Mouse (Mus musculus) heart, postnatal 36 days (tissue): ENCODE results near the gene Rhbdf1. TPM values are rescaled to one million over a fixed set of nuclear protein-coding genes. Genes with fewer than 3 reads are reported as not detected.

Source experiments
- DNase-seq, 2 experiments: peaks; one replicate each; pipeline ENCODE4 v3.0.0; 2021 to 2022
- intact Hi-C: fragments of 180-260 bp; cut with DNase I; formaldehyde crosslinking; loops from one replicate; pipeline ENCODE4 v1.15.1; 2025
- total RNA-seq, 2 experiments: library from RNA; stranded (reverse); gene quantifications; 2 replicates each; pipeline ENCODE4 v1.2.3; 2021

Rhbdf1 gene
- total RNA-seq, 2 experiments from 2014 or later = 24.3 to 25.1 TPM

DNA sequence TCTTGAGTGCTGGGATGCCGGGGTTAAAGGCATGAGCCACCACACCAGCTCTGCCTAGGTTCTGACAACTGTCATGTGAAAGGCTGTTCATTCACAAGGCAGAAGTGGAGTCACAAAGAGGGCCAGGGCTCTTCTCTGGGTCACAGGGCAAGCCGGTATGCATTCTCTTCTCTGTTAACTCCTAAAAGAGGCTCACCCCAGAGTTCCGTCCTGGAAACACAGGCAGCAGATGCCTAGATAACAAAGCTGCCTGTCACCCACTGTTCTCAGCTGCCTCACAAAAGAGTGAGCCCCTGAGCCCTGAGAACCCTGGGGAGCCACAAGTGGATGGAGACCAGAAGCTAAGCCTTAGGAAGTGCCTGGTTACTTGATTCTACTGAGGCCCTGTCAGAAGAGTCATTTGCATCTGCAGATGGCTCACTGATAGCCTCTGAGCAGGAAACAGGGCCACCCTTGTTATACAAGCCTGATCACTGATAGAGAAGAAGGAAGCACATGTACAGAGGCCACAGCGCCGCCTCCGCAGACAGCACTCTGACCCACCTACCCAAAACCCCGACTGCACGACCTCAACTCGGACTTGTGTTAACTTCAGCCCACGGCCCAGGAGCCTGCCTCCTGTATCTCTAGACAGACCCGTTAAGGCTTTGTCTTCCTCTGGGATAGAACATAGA lies 26.1 kb downstream of the Rhbdf1 start:
- intact Hi-C loops = no loop called here

DNA sequence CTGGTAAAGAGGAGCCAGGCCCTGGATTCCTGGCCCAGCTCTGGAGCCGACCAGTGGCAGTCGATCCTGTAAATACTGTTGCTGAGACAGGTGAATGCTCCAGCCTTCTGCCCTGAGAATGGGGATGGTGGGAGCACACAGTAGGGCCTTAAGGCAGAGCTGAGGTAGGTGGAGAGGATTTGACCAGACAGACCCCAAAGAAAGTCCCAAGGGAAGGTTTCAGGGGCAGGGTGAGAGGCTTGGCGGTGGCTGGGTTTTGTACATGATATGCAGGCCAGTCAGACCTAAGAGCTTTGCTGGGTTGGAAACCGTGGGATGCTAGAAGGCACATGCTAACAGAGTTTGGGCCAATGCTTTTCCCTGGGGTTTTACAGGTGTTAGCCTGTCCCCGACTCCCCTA lies 27.5 kb downstream of the Rhbdf1 start:
- no peak for DNase-seq
- intact Hi-C loops = no loop called here

More for the DNA sequence above, 26.1 kb downstream of the Rhbdf1 start:
- DNase-seq = no peak

DNA sequence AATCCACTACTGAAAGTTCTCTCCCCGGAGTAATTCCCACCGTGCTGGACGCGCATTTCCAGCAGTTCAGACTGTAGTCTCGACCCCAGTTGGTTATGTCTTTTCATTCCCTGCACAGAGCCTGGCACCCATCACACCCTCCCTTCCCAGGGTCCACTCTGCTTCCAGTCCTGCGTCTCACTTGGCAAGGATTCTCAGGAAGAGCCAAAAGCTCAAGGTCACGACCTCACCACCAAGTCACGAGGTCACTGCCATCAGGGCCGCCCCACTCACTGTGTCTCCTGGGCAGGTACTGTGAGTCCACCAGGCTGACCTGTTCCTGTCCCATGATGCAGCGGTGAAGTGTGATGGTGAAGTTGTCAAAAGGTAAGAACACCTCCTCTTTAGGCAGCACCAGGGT lies 28.0 kb downstream of the Rhbdf1 start:
- intact Hi-C loops = no loop called here
- DNase-seq = no peak

DNA sequence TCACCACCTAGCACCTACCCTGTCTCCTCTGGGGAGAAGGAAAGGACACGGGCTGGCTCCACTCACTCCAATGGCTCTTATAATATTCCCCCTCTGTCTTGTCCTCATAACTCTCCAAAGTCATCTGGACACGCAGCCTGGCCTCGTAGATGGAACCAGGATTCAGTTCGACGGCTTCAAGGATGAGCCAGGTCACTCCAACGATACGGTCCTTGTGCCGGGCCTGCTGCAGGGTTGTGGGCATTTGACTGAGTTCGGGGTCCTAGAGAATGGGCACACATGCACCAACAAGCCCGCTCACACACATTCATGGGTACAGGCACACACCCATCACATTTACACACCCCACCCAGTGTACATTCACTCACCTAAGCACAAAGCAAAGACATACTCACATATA lies 28.9 kb downstream of the Rhbdf1 start:
- no peak for DNase-seq
- intact Hi-C loops = no loop called here

DNA sequence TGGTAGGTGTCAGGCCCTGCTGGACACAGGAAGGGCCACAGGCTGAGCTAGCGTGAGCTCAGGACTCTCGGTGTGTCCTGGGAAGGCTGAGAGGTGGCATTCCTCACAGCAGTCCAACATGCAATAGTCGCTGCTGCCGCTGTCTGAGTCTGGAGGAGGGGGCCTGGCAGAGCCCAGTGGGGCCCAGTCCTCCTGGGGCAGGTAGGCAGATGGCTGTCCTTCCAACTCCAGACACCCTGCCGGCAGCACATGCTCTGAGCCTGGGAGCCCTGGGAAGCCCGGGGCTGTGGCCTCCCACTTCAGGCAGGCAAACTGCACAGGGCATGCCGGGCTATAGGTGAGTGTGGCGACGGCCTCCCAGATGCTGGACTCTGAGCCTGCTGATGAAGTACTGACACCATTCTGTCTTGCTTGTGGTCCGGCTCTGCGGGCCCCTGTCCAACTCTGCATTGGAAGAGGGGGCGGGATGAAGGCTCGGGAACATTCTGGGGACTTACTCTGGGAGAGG lies 31.4 kb downstream of the Rhbdf1 start:
- DNase-seq = no peak
- intact Hi-C loops = no loop called here

DNA sequence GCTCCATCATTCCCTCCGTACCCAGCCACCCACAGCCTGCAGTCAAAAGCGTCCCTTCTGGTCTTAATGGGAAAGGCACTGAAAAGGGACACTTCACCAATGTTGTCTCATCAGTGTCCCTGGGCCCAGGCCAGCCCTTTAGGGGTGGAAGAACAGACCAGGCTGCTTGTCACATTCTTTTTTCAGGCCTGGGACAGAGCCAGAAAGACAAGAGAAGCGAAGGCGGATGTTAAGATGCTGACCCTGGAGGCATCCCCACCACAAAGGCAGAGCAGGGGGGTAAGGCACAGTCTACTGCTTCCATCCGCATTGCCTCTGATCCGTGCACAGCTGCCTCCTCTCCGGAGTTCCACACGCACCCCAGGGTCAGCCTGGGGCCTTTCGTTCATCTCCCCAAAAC lies 32.0 kb downstream of the Rhbdf1 start:
- no peak for DNase-seq
- intact Hi-C loops = no loop called here

DNA sequence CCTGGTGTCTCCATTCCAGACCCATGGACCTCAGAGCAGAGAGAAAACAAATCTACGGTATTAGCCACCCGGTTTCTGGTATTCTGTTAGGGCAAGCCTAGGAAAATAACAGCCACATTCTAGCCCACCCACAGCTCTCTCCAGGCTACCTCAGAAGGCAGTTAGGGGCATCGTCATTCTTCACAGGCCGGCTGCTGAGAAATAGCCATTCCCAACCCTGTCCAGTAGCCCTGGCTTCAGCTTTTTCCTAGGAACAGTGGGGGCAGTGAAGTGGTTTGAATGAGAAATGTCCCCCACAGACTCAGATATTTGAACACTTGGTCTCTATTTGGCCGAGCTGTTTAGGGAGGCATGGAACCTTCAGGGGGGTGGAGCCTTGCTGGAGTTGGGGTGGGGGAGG lies 32.7 kb downstream of the Rhbdf1 start:
- DNase-seq = no peak
- intact Hi-C loops = no loop called here

DNA sequence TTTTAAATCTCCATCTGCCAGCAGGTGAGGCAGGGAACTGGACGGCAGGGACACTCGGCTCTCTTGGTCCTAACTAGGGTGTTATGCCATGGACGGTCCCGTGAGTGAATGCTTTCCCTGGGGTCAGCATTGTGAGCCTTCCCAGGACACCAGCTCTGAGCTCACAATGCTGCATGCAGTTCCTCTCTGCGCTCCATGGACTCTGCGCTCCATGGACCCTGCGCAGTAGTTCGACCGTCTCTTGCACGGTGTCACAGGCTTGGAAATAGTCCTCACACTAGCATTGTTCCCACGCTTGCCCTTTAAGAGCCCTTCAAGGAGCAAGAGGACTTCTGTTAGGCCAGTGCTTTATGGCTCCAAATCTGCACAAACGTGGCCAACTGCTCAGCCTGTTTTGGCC lies 33.2 kb downstream of the Rhbdf1 start:
- DNase-seq = no peak
- intact Hi-C loops = no loop called here

DNA sequence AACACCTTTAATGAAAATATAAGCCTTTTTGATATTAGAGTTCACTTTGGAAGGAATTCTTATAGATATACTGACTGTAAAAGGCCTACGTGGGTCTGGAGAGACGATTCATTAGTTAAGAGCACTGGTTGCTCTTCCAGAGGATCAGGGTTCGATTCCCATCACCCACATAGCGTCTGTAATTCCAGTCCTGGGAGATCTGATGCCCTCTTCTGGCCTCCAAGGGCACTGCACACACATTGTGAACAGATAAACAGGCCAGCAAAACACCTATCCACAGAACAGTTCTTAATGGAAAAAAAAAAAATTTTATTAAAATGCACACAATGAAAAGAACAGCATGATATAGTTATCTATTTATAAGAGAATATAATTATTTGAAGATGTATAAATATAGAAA lies 34.8 kb downstream of the Rhbdf1 start:
- DNase-seq = no peak
- intact Hi-C loops = no loop called here

DNA sequence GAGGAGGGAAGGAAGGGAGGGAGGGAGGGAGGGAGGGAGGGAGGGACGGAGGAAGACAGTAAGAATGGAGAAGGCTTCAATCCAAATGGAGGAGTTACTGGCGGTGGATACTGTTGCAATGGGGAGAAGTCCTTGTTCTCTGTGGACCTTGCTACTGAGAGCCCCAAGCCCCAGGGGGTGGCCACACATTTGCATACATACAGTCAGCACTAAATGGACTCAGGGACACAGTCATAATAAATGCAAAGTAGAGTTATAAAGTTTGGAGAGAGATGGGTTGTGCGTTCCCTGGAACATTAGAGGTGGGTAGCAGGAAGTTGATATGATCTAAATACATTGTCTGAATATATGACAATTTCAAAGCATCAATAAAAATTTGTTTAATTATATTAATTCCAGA lies 36.1 kb downstream of the Rhbdf1 start:
- intact Hi-C loops = no loop called here

DNA sequence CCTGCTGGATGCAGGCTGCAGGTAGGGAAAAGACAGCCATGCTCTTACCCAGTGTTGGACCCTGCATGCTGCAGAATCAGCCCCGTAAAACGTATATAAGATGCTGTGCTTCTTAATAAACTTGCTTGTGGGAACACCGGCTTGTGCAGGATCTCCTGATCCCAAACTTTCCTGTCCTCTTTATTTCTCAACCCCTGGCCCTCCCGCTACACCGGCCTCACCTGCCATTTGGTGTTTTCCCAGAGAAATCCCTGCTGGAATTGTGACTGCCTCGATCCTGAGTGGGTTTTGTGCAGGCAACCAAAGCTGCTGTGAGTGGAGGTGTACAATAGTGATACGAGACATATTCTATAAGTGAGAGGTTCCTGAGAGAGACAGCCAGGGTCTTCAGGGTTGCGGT lies 37.6 kb downstream of the Rhbdf1 start:
- intact Hi-C loops = loop anchor here (5.0 kb wide), 1 partner anchor 118 kb away; the partner anchor contains the start of gene Hbq1a
- no peak for DNase-seq

More for the DNA sequence above, 36.1 kb downstream of the Rhbdf1 start:
- DNase-seq = no peak

DNA sequence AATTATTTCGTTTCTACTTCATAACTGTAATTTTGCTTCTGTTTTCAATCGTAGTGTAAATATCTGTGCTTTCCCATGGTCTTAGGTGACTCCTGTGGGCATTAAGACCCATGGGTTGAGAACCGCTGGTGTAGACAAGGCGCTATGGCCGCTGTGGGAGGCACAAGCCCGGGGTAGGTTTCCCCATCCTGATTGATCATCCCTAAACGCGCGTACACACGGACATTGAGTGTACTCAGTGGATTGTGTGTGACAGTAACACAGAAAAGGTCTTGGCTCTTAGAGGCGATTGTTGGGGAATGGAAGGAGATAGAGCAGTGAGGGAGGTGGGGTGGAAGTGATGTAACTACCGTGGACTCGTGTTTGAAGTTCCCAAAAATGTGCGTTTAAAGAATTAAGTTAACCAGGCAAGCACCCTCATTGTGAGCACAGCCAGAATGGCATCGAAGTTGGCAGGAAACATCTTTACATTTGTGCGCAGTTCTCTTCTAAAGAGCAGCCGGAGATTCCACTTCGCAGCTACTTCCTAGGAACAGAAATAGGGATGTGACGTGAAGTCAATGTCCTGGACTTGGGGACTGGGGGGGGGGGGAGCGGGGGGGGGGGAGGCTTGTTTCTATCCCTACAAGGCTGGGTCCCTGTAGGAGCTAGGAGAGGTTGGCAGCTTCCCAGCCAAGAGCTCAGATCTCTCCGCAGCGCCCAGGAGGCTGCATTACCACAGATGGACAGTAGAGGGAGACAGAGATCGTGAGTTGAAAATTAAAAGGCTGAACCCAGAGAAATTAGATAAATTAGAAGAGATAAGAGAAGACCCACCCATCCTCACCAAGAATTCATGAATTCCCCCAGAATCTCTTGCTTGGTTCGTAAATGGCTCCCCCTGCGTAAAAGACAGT lies 39.9 kb downstream of the Rhbdf1 start:
- intact Hi-C loops = loop anchor here (1.0 to 5.0 kb wide), 4 partner anchors 56 to 143 kb away; partner anchors contain the start of genes Hbq1a and Hbq1b
- DNase-seq = peak; percentile 86 to 88

DNA sequence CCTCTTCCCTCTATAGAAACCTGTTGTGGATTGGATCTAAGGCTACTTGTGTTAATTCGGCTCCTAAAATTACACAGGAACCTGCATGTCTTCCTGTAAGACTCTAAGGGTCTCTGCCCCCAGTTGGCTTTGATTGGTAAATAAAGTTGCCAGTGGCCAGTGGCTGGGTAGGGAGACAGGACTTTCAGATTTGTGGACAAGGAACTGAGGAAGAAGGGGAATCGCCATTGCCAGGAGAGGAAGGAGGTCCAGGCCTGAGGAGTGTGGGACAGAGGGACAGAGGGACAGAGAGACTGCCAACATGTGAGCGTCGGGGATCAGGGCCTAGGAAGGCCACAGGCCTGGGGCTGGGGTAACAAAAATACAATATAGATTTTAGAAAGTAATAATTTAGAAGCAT lies 40.9 kb downstream of the Rhbdf1 start:
- DNase-seq = no peak
- intact Hi-C loops = loop anchor here (5.0 kb wide), 1 partner anchor 121 kb away; the partner anchor contains the start of gene Hbq1a

DNA sequence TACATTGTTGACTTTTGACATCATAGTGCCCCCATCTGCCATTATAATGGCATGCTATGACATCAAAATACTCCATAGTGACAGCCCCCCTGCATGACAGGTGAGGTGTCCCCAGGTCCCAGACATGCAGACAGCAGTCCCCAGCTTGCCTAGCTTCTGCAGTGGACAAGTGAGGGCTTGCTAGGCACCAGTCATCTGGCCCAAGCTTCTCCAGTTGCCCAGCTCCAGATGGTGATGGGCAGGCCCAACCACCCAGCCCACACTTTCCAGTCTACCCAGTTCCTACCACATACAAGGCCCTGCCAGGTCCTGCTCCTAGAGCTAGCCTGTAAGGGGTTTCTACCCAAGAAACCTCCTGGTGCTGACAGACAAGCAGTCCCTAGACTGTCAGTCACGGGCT lies 43.6 kb downstream of the Rhbdf1 start:
- intact Hi-C loops = no loop called here

DNA sequence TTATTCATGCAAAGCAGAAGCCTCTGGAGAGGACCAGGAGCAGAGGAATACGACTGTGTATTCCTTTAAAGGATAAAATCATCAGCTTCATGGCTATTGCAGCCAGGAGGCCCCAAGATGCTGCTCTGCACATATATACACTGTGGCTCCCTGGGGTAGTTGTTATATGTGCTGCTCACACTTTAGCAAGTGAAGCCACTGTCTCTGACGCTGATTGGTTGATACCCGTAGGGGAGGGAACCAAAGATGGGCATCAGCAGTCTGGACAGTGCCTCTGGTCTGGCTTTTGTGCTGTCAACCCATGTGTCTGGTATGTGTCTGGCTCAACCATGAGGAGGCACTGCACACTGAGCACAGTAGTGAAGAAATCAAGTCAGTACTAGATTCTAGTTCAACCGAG lies 55.4 kb downstream of the Rhbdf1 start:
- intact Hi-C loops = no loop called here
- no peak for DNase-seq

More for the DNA sequence above, 43.6 kb downstream of the Rhbdf1 start:
- no peak for DNase-seq

DNA sequence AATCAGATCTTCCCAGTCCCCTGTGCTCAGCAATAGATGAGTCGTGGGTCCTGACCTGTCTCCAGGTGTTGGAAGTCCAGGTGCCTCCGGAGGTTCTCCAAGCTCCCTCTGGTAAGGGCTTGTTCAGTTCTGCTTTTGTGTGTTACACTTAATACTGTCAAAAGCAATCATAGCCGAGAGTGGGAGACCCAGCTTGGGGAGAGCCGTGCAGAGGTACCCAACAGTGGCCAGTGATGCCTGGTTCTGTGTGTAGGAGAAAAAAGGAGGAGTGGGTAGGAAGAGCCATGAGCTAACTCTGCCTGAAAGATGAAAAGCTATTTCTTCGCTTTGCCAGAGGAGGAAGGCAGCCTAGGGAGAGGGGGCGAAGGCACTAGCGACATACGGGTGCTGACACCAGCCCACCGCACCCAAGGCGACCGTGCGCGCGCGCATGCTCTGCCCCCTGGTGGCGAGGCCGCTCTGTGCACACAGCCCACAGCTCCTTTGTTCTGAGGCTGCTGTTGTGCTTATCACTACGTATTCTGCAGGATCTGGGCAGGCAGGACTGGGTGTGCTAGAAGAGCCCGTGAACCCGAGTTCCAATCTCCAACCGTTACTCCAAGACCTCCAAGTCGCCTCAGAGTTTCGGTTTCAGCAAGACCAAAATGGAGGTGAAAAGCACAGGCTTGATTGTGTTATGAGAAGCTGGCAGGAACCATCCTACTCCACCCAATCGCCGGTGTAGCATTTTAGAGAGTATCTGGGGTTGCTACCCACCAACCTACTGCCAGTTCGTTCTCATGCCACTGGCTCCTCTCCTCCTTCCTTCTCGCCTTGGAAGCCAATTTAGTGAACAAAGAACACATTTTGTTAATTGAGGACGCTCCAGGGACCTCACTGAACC lies 59.9 kb downstream of the Rhbdf1 start:
- DNase-seq = peak; percentile 65 to 75
- intact Hi-C loops = loop anchor here (1.0 to 5.0 kb wide), 2 partner anchors 162 to 485 kb away; partner anchors contain the start of gene Nsg2

DNA sequence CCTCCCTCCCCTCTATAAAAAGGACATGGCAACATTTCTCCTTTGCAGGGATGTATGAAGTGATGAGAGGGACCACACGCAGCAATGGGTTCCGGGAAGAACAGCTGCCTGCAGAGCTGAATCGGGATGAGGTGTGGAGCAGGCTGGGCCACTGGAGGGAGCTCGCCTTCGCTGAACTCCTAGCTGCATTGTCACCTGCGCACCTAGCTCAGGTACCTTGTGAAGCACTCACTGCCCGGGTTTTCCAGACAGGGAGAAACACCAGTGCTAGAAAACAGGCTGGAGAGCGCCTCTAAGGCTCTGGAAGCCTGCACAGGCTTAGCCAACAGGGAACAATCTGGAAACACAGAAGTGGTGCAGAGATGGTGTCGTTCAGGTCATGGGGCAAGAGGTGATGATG lies 60.6 kb downstream of the Rhbdf1 start:
- DNase-seq = no peak
- intact Hi-C loops = loop anchor here (5.0 kb wide), 1 partner anchor 484 kb away; no protein-coding TSS in a partner anchor

DNA sequence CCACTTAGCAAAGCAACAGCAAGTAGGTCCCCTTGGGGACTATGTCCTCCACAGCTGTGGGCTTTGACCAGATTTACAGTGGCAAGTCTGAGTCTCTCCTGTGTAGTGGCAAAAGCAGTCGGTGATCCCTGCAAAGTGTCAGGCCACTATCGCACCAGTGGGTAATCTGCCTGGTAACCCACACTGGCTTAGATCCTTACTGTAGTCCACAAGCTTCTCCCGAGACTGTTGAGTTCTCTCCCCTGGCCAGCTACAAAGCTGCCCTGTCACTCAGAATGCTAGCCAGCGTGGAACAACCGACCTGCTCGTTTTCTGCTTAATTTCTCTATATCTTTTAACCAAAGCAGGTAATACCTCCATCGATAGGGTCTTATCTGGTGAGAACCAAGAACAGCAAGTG lies 61.8 kb downstream of the Rhbdf1 start:
- intact Hi-C loops = loop anchor here (5.0 kb wide), 1 partner anchor 483 kb away; no protein-coding TSS in a partner anchor
- DNase-seq = no peak
